Mouse (Mus musculus) ES-Bruce4 (cell line): Measurements from ENCODE around the gene Lypla2.

ENCODE experiments used
- EP300 ChIP-seq: IDR thresholded peaks from 2 replicates; pipeline ENCODE4 v1.6.1; 2011; ENCODE audit warnings: low read depth, low read length; ENCODE audit not compliant: insufficient read depth
- POLR2A ChIP-seq: IDR thresholded peaks from one replicate; pipeline ENCODE4 v1.8.1; 2011; ENCODE audit warnings: low read length; ENCODE audit not compliant: insufficient read depth

- TF ChIP-seq EP300, result no peak
- no peak for TF ChIP-seq POLR2A
These were observed 48.0 kb downstream of the Lypla2 start for GRCm38 (mm10) chr4:135924418-135924817.
